Mouse (Mus musculus): ENCODE measurements around the gene Prn. TPM values are rescaled to one million over a fixed set of nuclear protein-coding genes. Genes with fewer than 3 reads are reported as not detected.

Prn gene
- not detected for polyA plus RNA-seq (2014; fragmentation: Illumina TruSeq; extraction: RNeasy Lipid Tissue Mini Kit (QIAGEN cat#74804); ENCODE audit: low read depth, low replicate concordance)

DNA sequence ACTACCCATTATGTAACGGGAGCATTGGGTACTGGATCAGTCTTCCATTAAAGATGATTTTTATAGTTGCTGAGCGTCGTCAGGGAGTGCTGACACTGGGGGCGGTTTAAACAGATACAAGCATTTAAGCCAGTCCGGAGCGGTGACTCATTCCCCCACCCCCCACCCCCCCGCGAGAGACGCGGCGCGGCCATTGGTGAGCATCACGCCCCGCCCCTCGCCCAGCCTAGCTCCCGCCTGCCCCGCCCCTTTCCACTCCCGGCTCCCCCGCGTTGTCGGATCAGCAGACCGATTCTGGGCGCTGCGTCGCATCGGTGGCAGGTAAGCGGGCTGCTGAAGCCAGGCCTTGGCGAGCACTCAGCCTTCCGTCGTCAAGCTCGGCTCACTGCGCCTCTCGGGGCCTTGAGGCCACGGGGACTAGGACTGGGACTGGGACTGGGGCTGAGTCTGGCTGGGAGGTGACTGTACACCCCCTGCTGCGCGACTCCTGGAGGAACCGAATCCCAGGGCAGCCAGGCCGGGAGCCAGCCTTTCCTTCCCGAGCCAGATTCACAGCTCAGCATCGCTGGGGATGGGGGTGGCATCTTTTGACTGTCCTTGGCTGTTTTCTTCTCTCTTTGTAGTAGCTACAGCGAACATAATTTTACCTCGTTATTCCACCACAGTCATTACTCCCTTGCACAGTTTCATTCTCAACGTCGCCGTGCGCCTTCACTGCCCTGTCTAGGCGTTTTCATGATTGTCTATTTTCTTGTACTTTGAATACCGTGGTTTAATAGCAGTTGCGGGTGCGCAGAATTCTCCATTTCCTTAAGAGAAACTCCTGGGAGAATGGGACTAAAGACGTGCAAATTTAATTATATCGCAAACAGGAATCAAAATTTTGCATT lies at the start of gene Prn, which contains the start of gene Prnp:
Prn (plus strand) TSS at position 275 of the 890 bp plus-strand sequence.
Prnp (plus strand) TSS at position 246 of the 890 bp plus-strand sequence.

DNA sequence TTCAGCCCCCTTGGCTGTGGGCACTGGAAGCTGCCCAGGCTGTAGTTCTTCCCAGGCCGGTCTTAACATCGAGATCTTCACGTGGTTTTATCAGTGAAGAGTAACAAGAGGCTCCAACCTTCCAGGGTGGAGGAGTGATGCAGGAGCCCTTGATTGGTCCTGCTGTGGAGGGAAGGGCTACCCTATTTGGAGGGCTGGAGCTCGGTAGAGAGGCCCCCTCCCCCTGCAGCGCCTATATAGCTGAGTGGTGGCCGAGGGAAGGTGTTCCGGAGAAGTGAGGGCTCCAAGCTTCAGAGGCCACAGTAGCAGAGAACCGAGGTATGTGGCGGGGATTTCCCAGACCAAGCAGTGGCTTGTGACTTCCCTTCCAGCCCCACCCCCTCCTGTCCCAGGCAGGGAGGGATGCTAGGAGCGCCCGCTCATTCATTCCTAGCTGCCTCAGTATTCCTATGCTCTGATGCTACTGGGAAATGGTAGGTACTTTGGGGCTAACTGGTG lies 40.9 kb downstream of the Prn start, which contains the start of gene Prnd:
Prnd (plus strand) TSS at position 264 of the 498 bp plus-strand sequence.

Other genes starting within 250 kb of the Prn start
- not detected for gene Erv3, start 50.2 kb upstream of the Prn start, polyA plus RNA-seq (2014; fragmentation: Illumina TruSeq; extraction: RNeasy Lipid Tissue Mini Kit (QIAGEN cat#74804); ENCODE audit: low read depth, low replicate concordance)
- gene Prnp, start within 50 bp of the Prn start, polyA plus RNA-seq (2014; fragmentation: Illumina TruSeq; extraction: RNeasy Lipid Tissue Mini Kit (QIAGEN cat#74804); ENCODE audit: low read depth, low replicate concordance) = 136 TPM
- 0.94 TPM for gene Prnd, start 40.9 kb downstream of the Prn start, polyA plus RNA-seq (2014; fragmentation: Illumina TruSeq; extraction: RNeasy Lipid Tissue Mini Kit (QIAGEN cat#74804); ENCODE audit: low read depth, low replicate concordance)
- gene Rassf2, start 120.3 kb downstream of the Prn start, polyA plus RNA-seq (2014; fragmentation: Illumina TruSeq; extraction: RNeasy Lipid Tissue Mini Kit (QIAGEN cat#74804); ENCODE audit: low read depth, low replicate concordance) = 5.3 TPM
- gene Slc23a2, start 235.2 kb downstream of the Prn start, polyA plus RNA-seq (2014; fragmentation: Illumina TruSeq; extraction: RNeasy Lipid Tissue Mini Kit (QIAGEN cat#74804); ENCODE audit: low read depth, low replicate concordance) = 10.6 TPM

All from heart, adult 10 weeks (tissue).